Mouse (Mus musculus): Measurements from ENCODE around the gene Arhgap9. TPM values are rescaled to one million over a fixed set of nuclear protein-coding genes. Genes with fewer than 3 reads are reported as not detected.

Arhgap9 gene
- 100 to 111 TPM (median 107 TPM) in 4 replicates for total RNA-seq (2023; ENCODE audit: inconsistent age)

DNA sequence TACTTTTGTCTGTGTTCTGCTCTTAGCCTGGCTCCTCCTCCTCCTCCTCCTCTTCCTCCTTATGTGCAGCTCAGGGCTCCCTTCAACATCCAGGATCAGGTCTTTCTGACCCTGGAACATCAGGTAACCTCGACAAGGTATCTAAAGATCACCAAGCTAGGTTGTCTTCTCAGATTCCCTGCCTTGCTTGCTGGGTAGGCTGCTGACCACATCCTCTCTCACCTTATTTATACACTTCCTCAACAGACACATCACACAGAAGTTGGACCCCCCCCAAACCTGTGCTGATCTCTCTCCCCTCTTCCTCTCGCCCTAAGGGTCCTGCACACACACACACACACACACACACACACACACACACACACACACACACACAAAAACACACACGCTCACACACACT, at the start of gene Arhgap9:
Gene Arhgap9, plus strand, starts transcription at position 344 of the 400 bp plus-strand sequence.

GRCm38 (mm10) chr10:127288800-127289572, 32.8 kb upstream of the Arhgap9 start, which contains the start of gene Mbd6:
Gene Mbd6 (minus strand): TSS chr10:127289018.

DNA sequence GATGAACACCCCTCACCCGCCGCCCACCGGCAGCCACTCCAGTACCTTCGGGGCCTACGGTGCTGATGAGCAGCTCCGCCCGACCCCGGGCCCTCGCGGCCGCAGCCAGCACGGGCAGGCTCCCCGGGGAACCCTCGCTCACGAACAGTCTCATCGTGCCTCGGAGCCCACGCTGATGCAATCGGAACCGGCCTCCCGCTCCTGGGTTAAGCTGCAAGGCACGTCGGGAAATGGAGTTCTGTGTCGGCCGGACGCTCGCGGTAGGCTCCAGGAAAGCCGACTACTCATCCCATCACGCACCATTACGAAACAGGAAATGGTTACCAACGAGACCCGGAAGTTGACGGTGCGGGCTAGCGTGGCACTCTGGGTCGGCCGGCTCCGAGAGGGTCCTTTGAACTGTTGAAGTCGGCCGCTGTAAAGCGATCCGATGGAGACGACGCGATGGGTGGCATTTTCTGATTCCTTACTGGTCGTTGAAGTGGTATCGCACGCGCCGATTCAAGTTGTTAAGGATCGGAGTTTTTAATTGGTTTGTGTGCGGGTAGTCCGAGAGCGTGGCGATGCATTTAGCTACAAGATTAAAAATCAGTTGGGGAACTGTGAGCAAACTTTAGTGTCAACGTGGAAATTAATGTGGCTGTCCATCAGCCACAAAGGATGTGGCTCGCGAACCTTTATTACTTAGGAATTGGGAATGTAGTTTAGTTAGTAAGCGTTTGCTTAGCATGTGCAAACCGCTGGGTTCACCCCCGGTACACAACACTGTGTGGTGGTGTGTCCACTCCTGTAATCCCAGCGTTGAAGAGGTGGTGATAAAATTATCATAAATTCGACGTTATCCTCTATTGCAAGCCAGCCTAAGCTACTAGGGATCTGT, 10.0 kb upstream of the Arhgap9 start, which contains the start of gene Mars:
Gene Mars, minus strand, starts transcription at position 311 of the 880 bp plus-strand sequence.

GRCm38 (mm10) chr10:127341891-127342639, 20.3 kb downstream of the Arhgap9 start, which contains the start of gene Gli1:
Gene Gli1 (minus strand): TSS chr10:127341974.

GRCm38 (mm10) chr10:127353909-127354895, 32.4 kb downstream of the Arhgap9 start, which contains the start of gene Inhbe:
Gene Inhbe (minus strand): TSS chr10:127354411.

GRCm38 (mm10) chr10:127369834-127370820, 48.4 kb downstream of the Arhgap9 start, which contains the start of gene Inhbc:
Gene Inhbc (minus strand): TSS chr10:127370431.

Other genes starting within 250 kb of the Arhgap9 start
- gene Agap2, start 246.7 kb upstream of the Arhgap9 start, total RNA-seq (2023; ENCODE audit: inconsistent age): 94.4 to 124 TPM (median 104 TPM) in 4 replicates
- 82.4 to 86.0 TPM (median 83.5 TPM) in 4 replicates for gene Os9, start 200.8 kb upstream of the Arhgap9 start, total RNA-seq (2023; ENCODE audit: inconsistent age)
- gene B4galnt1, start 156.7 kb upstream of the Arhgap9 start, total RNA-seq (2023; ENCODE audit: inconsistent age): 441 to 475 TPM (median 457 TPM) in 4 replicates
- gene Slc26a10, start 141.3 kb upstream of the Arhgap9 start, total RNA-seq (2023; ENCODE audit: inconsistent age): not detected in 4 replicates
- gene Arhgef25, start 131.9 kb upstream of the Arhgap9 start, total RNA-seq (2023; ENCODE audit: inconsistent age): 0.51 TPM in 1 of 4 replicates, not detected in the others
- gene Dtx3, start 126.2 kb upstream of the Arhgap9 start, total RNA-seq (2023; ENCODE audit: inconsistent age): 65.6 to 71.2 TPM (median 67.8 TPM) in 4 replicates
- 54.6 to 62.2 TPM (median 61.4 TPM) in 4 replicates for gene Pip4k2c, start 110.4 kb upstream of the Arhgap9 start, total RNA-seq (2023; ENCODE audit: inconsistent age)
- 0.29 to 0.54 TPM (median 0.32 TPM) in 3 of 4 replicates, not detected in the other for gene Kif5a, start 58.6 kb upstream of the Arhgap9 start, total RNA-seq (2023; ENCODE audit: inconsistent age)
- gene Dctn2, start 55.6 kb upstream of the Arhgap9 start, total RNA-seq (2023; ENCODE audit: inconsistent age): 98.5 to 110 TPM (median 104 TPM) in 4 replicates
- 110 to 114 TPM (median 112 TPM) in 4 replicates for gene Mbd6, start 32.9 kb upstream of the Arhgap9 start, total RNA-seq (2023; ENCODE audit: inconsistent age)
- gene Mars, start 10.2 kb upstream of the Arhgap9 start, total RNA-seq (2023; ENCODE audit: inconsistent age): 50.8 to 76.3 TPM (median 70.5 TPM) in 4 replicates
- gene Gli1, start 20.0 kb downstream of the Arhgap9 start, total RNA-seq (2023; ENCODE audit: inconsistent age): 0.13 TPM in 1 of 4 replicates, not detected in the others
- gene Inhbe, start 32.4 kb downstream of the Arhgap9 start, total RNA-seq (2023; ENCODE audit: inconsistent age): not detected in 4 replicates
- gene Inhbc, start 48.5 kb downstream of the Arhgap9 start, total RNA-seq (2023; ENCODE audit: inconsistent age): not detected in 4 replicates
- 115 to 122 TPM (median 119 TPM) in 4 replicates for gene R3hdm2, start 58.4 kb downstream of the Arhgap9 start, total RNA-seq (2023; ENCODE audit: inconsistent age)
- 5.6 to 12.8 TPM (median 10.4 TPM) in 4 replicates for gene Stac3, start 179.7 kb downstream of the Arhgap9 start, total RNA-seq (2023; ENCODE audit: inconsistent age)
- gene Ndufa4l2, start 193.0 kb downstream of the Arhgap9 start, total RNA-seq (2023; ENCODE audit: inconsistent age): not detected in 4 replicates
- 68.8 to 81.0 TPM (median 69.2 TPM) in 4 replicates for gene Shmt2, start 200.5 kb downstream of the Arhgap9 start, total RNA-seq (2023; ENCODE audit: inconsistent age)
- gene Nxph4, start 212.6 kb downstream of the Arhgap9 start, total RNA-seq (2023; ENCODE audit: inconsistent age): not detected in 4 replicates